Mouse (Mus musculus) ES-E14 (cell line): Measurements from ENCODE around the gene Grid2. TPM values are rescaled to one million over a fixed set of nuclear protein-coding genes. Genes with fewer than 3 reads are reported as not detected.

Experiments
- DNase-seq: peaks from one replicate; pipeline ENCODE4 v3.0.0-alpha.2; 2013; ENCODE audit warnings: low read depth, low spot score
- H3K27ac ChIP-seq: 2 replicates; pipeline ENCODE4 v1.5.1; 2012; ENCODE audit warnings: low read depth, mild to moderate bottlenecking, low read length, moderate library complexity, mixed read lengths; ENCODE audit not compliant: poor library complexity, insufficient read depth, severe bottlenecking
- H3K36me3 ChIP-seq: 2 replicates; pipeline ENCODE4 v1.6.1; 2012; ENCODE audit warnings: mild to moderate bottlenecking, low read length, moderate library complexity, mixed read lengths; ENCODE audit not compliant: control insufficient read depth, poor library complexity, insufficient read depth, severe bottlenecking
- H3K4me1 ChIP-seq, 2 experiments: fragments of 150-350 bp in 1 of 2; sonication (generic) in 1 of 2; 2 replicates each; pipeline ENCODE4 v1.6.1; 2012; ENCODE audit warnings: low read length in 2 of 2, mild to moderate bottlenecking in 1 of 2, mixed read lengths in 1 of 2; ENCODE audit not compliant: control insufficient read depth in 2 of 2, insufficient read depth in 2 of 2, poor library complexity in 1 of 2
- H3K4me3 ChIP-seq, 2 experiments: fragments of 150-350 bp in 1 of 2; sonication (generic) in 1 of 2; 2 replicates each; pipeline ENCODE4 v1.5.1; 2012; ENCODE audit warnings: low read length in 2 of 2, low read depth in 1 of 2, mild to moderate bottlenecking in 1 of 2, mixed read lengths in 1 of 2; ENCODE audit not compliant: insufficient read depth in 1 of 2, poor library complexity in 1 of 2, severe bottlenecking in 1 of 2
- H3K9ac ChIP-seq: 2 replicates; pipeline ENCODE4 v1.6.1; 2012; ENCODE audit warnings: low read depth, mild to moderate bottlenecking, low read length, mixed read lengths; ENCODE audit not compliant: poor library complexity, insufficient read depth, severe bottlenecking
- H3K9me3 ChIP-seq: fragments of 150-350 bp; sonication (generic); 2 replicates; pipeline ENCODE4 v1.6.1; 2012; ENCODE audit warnings: low read depth, mild to moderate bottlenecking, low read length; ENCODE audit not compliant: control insufficient read depth, insufficient read depth
- CHD2 ChIP-seq: IDR thresholded peaks from 2 replicates; pipeline ENCODE4 v1.6.1; 2014; ENCODE audit warnings: mild to moderate bottlenecking, low read depth, low read length, inconsistent platforms
- HCFC1 ChIP-seq: IDR thresholded peaks from 2 replicates; pipeline ENCODE4 v1.6.1; 2012; ENCODE audit warnings: low read length, inconsistent platforms, borderline replicate concordance; ENCODE audit not compliant: insufficient read depth
- MAFK ChIP-seq: IDR thresholded peaks from 2 replicates; pipeline ENCODE4 v1.6.1; 2014; ENCODE audit warnings: mild to moderate bottlenecking, low read depth, low read length, inconsistent platforms; ENCODE audit not compliant: insufficient read depth
- ZC3H11A ChIP-seq: IDR thresholded peaks from 2 replicates; pipeline ENCODE4 v1.6.1; 2012; ENCODE audit warnings: low read depth, mild to moderate bottlenecking, inconsistent platforms, low read length, borderline replicate concordance
- ZNF384 ChIP-seq: IDR thresholded peaks from 2 replicates; pipeline ENCODE4 v1.6.1; 2012; ENCODE audit warnings: low read depth, low read length, inconsistent platforms
- in situ Hi-C, 2 experiments: fragments of 600-800 bp; cut with MboI; formaldehyde crosslinking; loops; one replicate each; pipeline ENCODE4 v1.15.1; 2025; ENCODE audit warnings: low sequenced_read_pairs in 2 of 2, inconsistent platforms in 1 of 2; ENCODE audit not compliant: unreplicated experiment in 2 of 2
- total RNA-seq: library from RNA; depleted of rRNA; stranded (reverse); fragments of 300-350 nt; gene quantifications from 2 replicates; pipeline ENCODE4 v1.2.3, GENCODE M21; 2012

Grid2 gene
- total RNA-seq, 1 experiment: 0.94 TPM

DNA sequence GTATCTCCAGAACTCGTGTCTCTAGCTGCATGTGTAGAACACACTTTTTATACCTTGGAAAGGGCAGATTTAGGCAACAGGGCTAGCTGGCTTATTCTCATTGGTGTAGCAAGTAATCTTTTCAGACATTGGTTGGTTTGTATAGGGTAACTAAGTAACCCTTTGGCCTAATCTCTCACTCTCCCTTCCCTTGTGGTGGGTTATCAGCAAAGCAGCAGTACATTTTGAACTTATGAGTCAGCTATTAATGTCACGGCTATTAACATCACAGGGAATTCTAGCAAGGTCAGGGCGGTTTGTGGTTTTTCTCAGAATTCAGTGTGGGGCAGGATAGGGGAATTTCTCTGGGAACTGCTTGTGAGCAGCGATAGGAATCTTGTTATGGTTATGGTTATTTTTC, 1007.8 kb downstream of the Grid2 start:
- no peak overlapping the region for H3K9ac ChIP-seq
- no peak overlapping the region for H3K4me3 ChIP-seq
- in situ Hi-C loops: no loop called here
- H3K36me3 ChIP-seq: no peaks in the 10 kb centered on the region
- no peaks in the 10 kb centered on the region for H3K9me3 ChIP-seq
- TF ChIP-seq MAFK: no peak
- no peak for TF ChIP-seq HCFC1
- TF ChIP-seq CHD2: no peak
- no peak for TF ChIP-seq ZNF384
- TF ChIP-seq ZC3H11A: no peak
- H3K27ac ChIP-seq: no peak overlapping the region
- H3K4me1 ChIP-seq: no peaks in the 10 kb centered on the region
- no peak for DNase-seq

- Histone ChIP-seq H3K9me3 (no peaks in the 10 kb centered on the region), H3K9ac (no peak overlapping the region), H3K4me3 (no peak overlapping the region), H3K36me3 (no peaks in the 10 kb centered on the region), H3K27ac (no peak overlapping the region), H3K4me1 (no peaks in the 10 kb centered on the region)
- in situ Hi-C loops: no loop called here
- no peak for TF ChIP-seq ZC3H11A
- TF ChIP-seq CHD2: no peak
- no peak for TF ChIP-seq HCFC1
- no peak for TF ChIP-seq ZNF384
- TF ChIP-seq MAFK: peak; percentile 95
- no peak for DNase-seq
Observed at GRCm38 (mm10) chr6:64264224-64264623, 1008.5 kb downstream of the Grid2 start.

DNA sequence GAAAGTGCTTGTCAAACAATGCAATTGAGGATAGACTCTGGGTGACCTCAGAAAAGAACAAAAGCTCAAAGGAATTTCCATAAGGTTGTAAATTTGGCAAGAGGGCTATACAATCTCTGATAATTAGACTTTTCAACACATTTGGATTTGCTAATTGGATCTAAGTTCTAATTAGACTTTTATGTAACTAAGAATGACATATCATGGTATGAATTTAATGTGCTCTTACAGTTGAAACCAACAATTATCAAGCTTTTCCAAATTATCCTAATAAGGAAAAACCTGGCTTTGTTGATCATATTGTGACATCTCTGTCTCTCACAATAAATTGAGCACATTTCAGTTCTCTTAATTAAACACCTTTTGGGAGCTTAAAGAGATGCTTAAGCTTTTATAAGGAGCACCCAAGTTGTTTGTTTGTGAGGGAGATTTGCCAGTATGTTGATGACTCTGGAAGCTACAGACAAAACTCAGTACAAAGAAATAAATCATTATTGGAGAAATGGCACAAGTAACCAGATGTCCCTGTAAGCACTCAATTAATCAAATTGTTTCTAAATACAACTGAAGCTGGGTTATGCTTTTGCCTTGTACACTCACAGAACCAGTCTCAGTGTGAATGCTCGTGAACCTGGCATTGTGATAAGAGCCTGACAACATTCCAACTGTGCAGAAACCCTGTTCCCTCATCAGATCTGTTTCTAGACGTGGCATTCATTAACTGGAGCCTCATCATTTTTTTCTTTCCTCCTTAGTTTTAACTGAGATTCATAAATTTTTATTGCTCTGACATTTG, 1018.8 kb downstream of the Grid2 start:
- no peaks in the 10 kb centered on the region for H3K36me3 ChIP-seq
- no peaks in the 10 kb centered on the region for H3K4me1 ChIP-seq
- in situ Hi-C loops: no loop called here
- H3K9me3 ChIP-seq: no peaks in the 10 kb centered on the region
- TF ChIP-seq CHD2 (no peak), MAFK (no peak), ZC3H11A (no peak), HCFC1 (no peak), ZNF384 (no peak)
- DNase-seq: no peak
- H3K4me3 ChIP-seq: no peak overlapping the region
- no peak overlapping the region for H3K27ac ChIP-seq
- no peak overlapping the region for H3K9ac ChIP-seq

DNA sequence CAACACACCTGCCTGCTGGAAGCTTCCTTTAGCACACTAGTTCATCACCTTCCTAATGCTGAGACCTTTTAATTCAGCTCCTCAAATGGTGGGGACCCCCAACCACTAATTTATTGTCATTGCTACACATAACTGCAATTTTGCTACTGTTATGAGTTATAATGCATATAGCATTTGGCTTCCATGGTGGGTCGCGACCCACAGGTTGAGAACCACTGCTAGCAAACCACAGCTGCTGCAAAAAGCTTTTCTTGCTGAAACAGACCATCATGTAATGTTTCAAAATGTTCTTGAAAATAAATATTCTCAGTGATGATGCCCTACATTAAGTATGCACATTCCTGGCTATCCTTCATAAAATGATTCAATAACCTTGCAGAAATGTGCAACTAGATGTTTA, 1024.3 kb downstream of the Grid2 start:
- H3K4me3 ChIP-seq: no peak overlapping the region
- no peak overlapping the region for H3K9ac ChIP-seq
- in situ Hi-C loops: no loop called here
- no peaks in the 10 kb centered on the region for H3K4me1 ChIP-seq
- no peaks in the 10 kb centered on the region for H3K9me3 ChIP-seq
- no peaks in the 10 kb centered on the region for H3K36me3 ChIP-seq
- DNase-seq: no peak
- no peak overlapping the region for H3K27ac ChIP-seq
- TF ChIP-seq CHD2 (peak; percentile 93), ZC3H11A (no peak), MAFK (no peak), ZNF384 (no peak), HCFC1 (no peak)
